Mouse (Mus musculus): Measurements from ENCODE around the gene Slc25a18. TPM values are rescaled to one million over a fixed set of nuclear protein-coding genes. Genes with fewer than 3 reads are reported as not detected.
A peak's percentile ranks its signal among the peaks of the same experiment; 100 is the strongest.

Gene Slc25a18
- total and polyA plus RNA-seq, 2 experiments from 2014 or later: 53.8 to 105 TPM

DNA sequence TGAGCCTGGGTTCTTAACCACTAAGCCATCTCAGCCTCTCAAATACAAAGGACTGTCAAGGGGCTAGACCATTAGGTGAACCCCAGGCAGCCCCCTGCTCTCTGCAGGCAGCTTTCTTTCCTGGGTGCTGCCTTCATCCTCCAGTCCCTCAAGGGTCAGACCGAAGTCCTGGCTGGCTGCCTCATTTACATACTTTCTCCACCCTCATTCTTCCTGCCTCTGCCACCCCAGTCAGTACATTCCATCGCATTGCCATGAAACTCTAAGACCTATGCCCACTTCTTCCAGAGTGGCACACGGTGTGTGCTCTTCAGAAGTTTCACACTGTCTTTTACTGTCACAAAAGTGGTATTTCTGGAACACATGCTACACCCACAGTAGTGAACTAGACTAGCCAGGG is 4.8 kb downstream of the Slc25a18 start:
- H3K27ac ChIP-seq: no peak overlapping the region
- H3K4me3 ChIP-seq (ENCODE audit: low read length): no peak overlapping the region
- TF ChIP-seq CTCF (IDR thresholded peaks at IDR 0.05; ENCODE audit: low read depth): no peak
- H3K4me2 ChIP-seq (ENCODE audit: low read depth, low read length): no peak overlapping the region
- H3K9me3 ChIP-seq (ENCODE audit: low read length): no peaks in the 10 kb centered on the region
- H3K4me1 ChIP-seq (ENCODE audit: insufficient read depth, low read length): 0 out of 2 replicates have a peak, but pooled peaks cover 5% of the 10 kb centered on the region
- H3K36me3 ChIP-seq (ENCODE audit: insufficient read depth, low read length): no peaks in the 10 kb centered on the region
- H3K27me3 ChIP-seq (ENCODE audit: insufficient read depth, low read length): no peaks in the 10 kb centered on the region
- WGBS: 54% methylated on average over 3 of the region's 3 CpGs
- DNase-seq (ENCODE audit: low spot score) (no peak), ATAC-seq (no peak)
- no peak overlapping the region for H3K9ac ChIP-seq (replicated peaks; ENCODE audit: low read length)

DNA sequence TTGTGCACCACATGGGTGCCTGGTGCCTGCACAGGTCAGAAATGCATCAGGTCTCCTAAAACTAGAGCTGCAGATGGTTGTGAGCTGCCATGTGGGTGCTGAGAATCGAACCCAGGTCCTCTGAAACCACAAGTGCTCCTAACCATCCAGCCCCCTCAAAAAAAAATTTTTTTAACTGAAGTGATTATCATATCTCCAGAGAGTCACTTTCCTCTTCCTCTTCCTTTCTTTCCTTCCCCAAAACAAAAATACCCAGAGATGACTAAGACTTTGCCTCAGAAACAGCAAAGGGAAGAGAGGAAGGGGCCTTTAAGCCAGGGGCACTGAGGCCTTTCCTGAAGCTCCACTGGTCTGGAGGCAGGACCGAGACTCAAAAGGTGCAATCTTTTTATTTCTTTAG is 9.6 kb downstream of the Slc25a18 start:
- Histone ChIP-seq H3K4me1 (ENCODE audit: insufficient read depth, low read length) (no peaks in the 10 kb centered on the region), H3K27ac (no peak overlapping the region), H3K4me3 (ENCODE audit: low read length) (no peak overlapping the region), H3K9me3 (ENCODE audit: low read length) (no peaks in the 10 kb centered on the region), H3K27me3 (ENCODE audit: insufficient read depth, low read length) (no peaks in the 10 kb centered on the region), H3K36me3 (ENCODE audit: insufficient read depth, low read length) (no peaks in the 10 kb centered on the region), H3K4me2 (ENCODE audit: low read depth, low read length) (no peak overlapping the region), H3K9ac (replicated peaks; ENCODE audit: low read length) (no peak overlapping the region)
- no peak for DNase-seq (ENCODE audit: low spot score)
- TF ChIP-seq CTCF (IDR thresholded peaks at IDR 0.05; ENCODE audit: low read depth): no peak
- no peak for ATAC-seq
- 91% methylated on average over 2 of the region's 2 CpGs for WGBS

DNA sequence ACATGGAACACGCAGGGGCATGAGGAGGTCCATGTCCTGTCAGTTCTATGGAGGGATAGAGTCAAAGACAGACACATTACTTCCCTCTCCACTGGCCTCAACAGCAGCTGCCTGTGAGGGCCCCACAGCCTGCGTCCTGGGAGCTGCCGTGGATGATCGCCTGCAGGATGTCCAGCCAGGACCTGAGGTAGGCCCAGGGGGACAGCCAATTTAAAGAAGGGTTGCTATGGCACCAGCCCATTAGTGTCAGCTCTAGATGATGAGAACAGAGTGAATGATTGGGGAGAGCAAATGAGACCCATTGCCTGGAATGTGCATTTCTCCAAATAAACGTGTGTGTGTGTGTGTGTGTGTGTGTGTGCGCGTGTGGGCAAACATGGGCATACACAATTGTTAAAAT is 11.0 kb downstream of the Slc25a18 start:
- no peaks in the 10 kb centered on the region for H3K36me3 ChIP-seq (ENCODE audit: insufficient read depth, low read length)
- H3K4me3 ChIP-seq (ENCODE audit: low read length): no peak overlapping the region
- no peak overlapping the region for H3K9ac ChIP-seq (replicated peaks; ENCODE audit: low read length)
- ATAC-seq (no peak), DNase-seq (ENCODE audit: low spot score) (no peak)
- H3K4me2 ChIP-seq (ENCODE audit: low read depth, low read length): no peak overlapping the region
- H3K27me3 ChIP-seq (ENCODE audit: insufficient read depth, low read length): no peaks in the 10 kb centered on the region
- no peak overlapping the region for H3K27ac ChIP-seq
- 50% methylated on average over 7 of the region's 7 CpGs for WGBS
- TF ChIP-seq CTCF (IDR thresholded peaks at IDR 0.05; ENCODE audit: low read depth): no peak
- no peaks in the 10 kb centered on the region for H3K9me3 ChIP-seq (ENCODE audit: low read length)
- no peaks in the 10 kb centered on the region for H3K4me1 ChIP-seq (ENCODE audit: insufficient read depth, low read length)

DNA sequence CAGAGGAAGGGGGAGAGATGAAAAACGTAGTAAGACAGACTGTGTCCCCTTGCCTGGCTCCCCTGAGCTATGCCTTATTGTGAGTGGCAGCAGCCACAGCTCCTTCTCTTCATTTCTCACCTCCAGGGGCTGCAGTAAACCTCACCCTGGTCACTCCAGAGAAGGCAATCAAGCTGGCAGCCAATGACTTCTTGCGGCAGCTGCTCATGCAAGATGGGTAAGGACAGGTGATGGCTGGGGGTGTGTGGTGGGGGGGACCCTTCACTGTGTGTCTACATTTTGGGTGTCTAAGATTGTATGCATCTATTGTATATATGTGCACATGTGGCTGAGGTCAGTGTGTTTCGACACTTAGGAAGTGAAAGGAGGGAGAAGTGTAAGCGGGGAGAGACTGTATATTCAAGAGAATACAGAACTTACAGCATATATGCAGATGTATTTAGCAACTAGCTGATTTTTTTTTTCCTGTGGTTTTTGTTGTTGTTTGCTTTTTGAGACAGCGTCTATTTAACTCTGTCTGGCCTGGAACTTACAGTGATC is 14.8 kb downstream of the Slc25a18 start:
- TF ChIP-seq CTCF (IDR thresholded peaks at IDR 0.05; ENCODE audit: low read depth): no peak
- Histone ChIP-seq H3K27me3 (ENCODE audit: insufficient read depth, low read length) (no peaks in the 10 kb centered on the region), H3K36me3 (ENCODE audit: insufficient read depth, low read length) (peaks cover 11% of the 10 kb centered on the region), H3K4me3 (ENCODE audit: low read length) (no peak overlapping the region), H3K9ac (replicated peaks; ENCODE audit: low read length) (no peak overlapping the region), H3K27ac (no peak overlapping the region), H3K9me3 (ENCODE audit: low read length) (no peaks in the 10 kb centered on the region), H3K4me2 (ENCODE audit: low read depth, low read length) (no peak overlapping the region), H3K4me1 (ENCODE audit: insufficient read depth, low read length) (no peaks in the 10 kb centered on the region)
- no peak for ATAC-seq
- 78% methylated on average over 5 of the region's 5 CpGs for WGBS
- no peak for DNase-seq (ENCODE audit: low spot score)

DNA sequence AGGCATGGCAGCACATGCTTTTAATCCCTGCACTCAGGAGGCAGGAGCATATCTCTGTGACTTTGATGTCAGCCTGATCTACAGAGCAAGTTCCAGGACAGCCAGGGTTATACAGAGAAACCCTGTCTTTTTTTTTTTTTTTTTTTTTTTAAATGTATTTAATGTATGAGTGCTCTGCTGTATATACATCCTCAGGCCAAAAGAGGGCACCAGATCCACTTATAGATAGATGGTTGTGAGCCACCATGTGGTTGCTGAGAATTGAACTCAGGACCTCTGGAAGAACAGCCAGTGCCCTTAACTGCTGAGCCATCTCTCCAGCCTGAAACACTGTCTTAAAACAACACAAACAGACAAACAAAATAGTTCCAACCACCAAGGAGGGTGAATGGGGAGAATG is 15.5 kb downstream of the Slc25a18 start:
- Histone ChIP-seq H3K27me3 (ENCODE audit: insufficient read depth, low read length) (no peaks in the 10 kb centered on the region), H3K4me2 (ENCODE audit: low read depth, low read length) (no peak overlapping the region), H3K36me3 (ENCODE audit: insufficient read depth, low read length) (peaks cover 18% of the 10 kb centered on the region), H3K9ac (replicated peaks; ENCODE audit: low read length) (no peak overlapping the region), H3K9me3 (ENCODE audit: low read length) (no peaks in the 10 kb centered on the region), H3K27ac (no peak overlapping the region), H3K4me1 (ENCODE audit: insufficient read depth, low read length) (no peaks in the 10 kb centered on the region), H3K4me3 (ENCODE audit: low read length) (no peak overlapping the region)
- DNase-seq (ENCODE audit: low spot score): peak; percentile 68
- ATAC-seq: no peak
- peak; percentile 26 for TF ChIP-seq CTCF (IDR thresholded peaks at IDR 0.05; ENCODE audit: low read depth)

DNA sequence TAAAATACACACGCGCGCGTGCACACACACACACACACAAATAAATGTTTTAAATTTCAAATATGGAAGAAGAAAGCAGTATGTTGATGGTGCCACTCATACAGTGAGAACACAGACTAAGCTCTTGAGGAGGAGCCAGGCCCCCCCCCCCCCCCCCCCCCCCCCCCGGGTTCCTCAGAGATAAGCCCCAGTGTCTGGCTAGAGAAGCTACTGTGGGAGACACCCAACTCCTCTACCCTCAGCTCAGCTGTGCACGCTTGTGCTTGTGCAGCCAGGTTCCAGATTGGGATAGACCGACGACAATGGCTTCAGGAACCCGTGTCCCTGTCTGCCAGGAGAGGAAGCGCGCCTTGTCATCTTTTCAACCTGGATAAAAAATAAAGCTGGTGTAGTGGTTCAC is 16.8 kb downstream of the Slc25a18 start:
- Histone ChIP-seq H3K4me2 (ENCODE audit: low read depth, low read length) (no peak overlapping the region), H3K4me3 (ENCODE audit: low read length) (no peak overlapping the region), H3K9ac (replicated peaks; ENCODE audit: low read length) (no peak overlapping the region), H3K36me3 (ENCODE audit: insufficient read depth, low read length) (peaks cover 28% of the 10 kb centered on the region), H3K9me3 (ENCODE audit: low read length) (no peaks in the 10 kb centered on the region), H3K27me3 (ENCODE audit: insufficient read depth, low read length) (no peaks in the 10 kb centered on the region), H3K27ac (no peak overlapping the region), H3K4me1 (ENCODE audit: insufficient read depth, low read length) (no peaks in the 10 kb centered on the region)
- no peak for TF ChIP-seq CTCF (IDR thresholded peaks at IDR 0.05; ENCODE audit: low read depth)
- 90% methylated on average over 11 of the region's 11 CpGs for WGBS
- ATAC-seq (no peak), DNase-seq (ENCODE audit: low spot score) (no peak)

DNA sequence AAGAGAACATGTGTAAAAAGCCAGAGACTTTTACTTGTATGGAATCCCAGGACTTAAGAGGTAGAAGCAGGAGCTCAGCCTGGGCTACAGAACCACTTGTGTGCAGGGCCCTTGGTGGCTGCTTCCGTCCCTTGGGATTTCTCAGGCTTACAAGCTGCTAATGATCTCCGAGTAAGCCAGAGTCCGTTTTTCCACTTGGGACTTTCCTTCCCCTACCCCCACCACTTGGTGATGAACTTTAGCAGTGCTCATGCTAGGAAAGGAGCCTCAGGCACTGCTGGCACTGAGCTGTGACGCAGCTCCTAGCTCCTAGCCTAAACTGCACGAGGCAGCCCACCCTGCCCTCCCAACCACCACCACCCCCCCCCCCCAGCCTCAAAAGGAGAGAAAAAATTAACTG is 17.3 kb downstream of the Slc25a18 start:
- WGBS: 69% methylated on average over 5 of the region's 5 CpGs
- no peak for ATAC-seq
- H3K4me1 ChIP-seq (ENCODE audit: insufficient read depth, low read length): no peaks in the 10 kb centered on the region

More for the DNA sequence above, 17.3 kb downstream of the Slc25a18 start:
- TF ChIP-seq CTCF (IDR thresholded peaks at IDR 0.05; ENCODE audit: low read depth): no peak
- Histone ChIP-seq H3K4me2 (ENCODE audit: low read depth, low read length) (no peak overlapping the region), H3K27ac (no peak overlapping the region), H3K9ac (replicated peaks; ENCODE audit: low read length) (no peak overlapping the region), H3K4me3 (ENCODE audit: low read length) (no peak overlapping the region), H3K27me3 (ENCODE audit: insufficient read depth, low read length) (no peaks in the 10 kb centered on the region), H3K9me3 (ENCODE audit: low read length) (no peaks in the 10 kb centered on the region), H3K36me3 (ENCODE audit: insufficient read depth, low read length) (peaks cover 34% of the 10 kb centered on the region)
- peak; percentile 19 for DNase-seq (ENCODE audit: low spot score)

All from hindbrain, postnatal 0 days (tissue).